Mouse (Mus musculus) C2C12 (cell line): ENCODE results near the gene C1qtnf6.

Source experiments
- CEBPB ChIP-seq: IDR thresholded peaks from one replicate; pipeline ENCODE4 v1.6.1; 2011; ENCODE audit warnings: low read depth, mild to moderate bottlenecking, control low read depth, moderate library complexity
- CTCF ChIP-seq: IDR thresholded peaks from one replicate; pipeline ENCODE4 v1.5.1; 2011; ENCODE audit not compliant: control insufficient read depth, insufficient read depth, insufficient read length
- FOSL1 ChIP-seq: IDR thresholded peaks from one replicate; pipeline ENCODE4 v1.8.0; 2011; ENCODE audit warnings: mild to moderate bottlenecking, low read length; ENCODE audit not compliant: poor library complexity, insufficient read depth, severe bottlenecking
- MAX ChIP-seq: IDR thresholded peaks from one replicate; pipeline ENCODE4 v1.6.1; 2011; ENCODE audit warnings: mild to moderate bottlenecking, control low read depth
- MYOD1 ChIP-seq: IDR thresholded peaks from one replicate; pipeline ENCODE4 v1.6.1; 2011; ENCODE audit warnings: low read depth; ENCODE audit not compliant: control insufficient read depth, insufficient read length
- MYOG ChIP-seq: IDR thresholded peaks from one replicate; pipeline ENCODE4 v1.6.1; 2011; ENCODE audit not compliant: control insufficient read depth, insufficient read length; ENCODE audit errors: extremely low read depth
- USF1 ChIP-seq: IDR thresholded peaks from one replicate; pipeline ENCODE4 v1.6.1; 2011; ENCODE audit warnings: low read depth, mild to moderate bottlenecking, control low read depth, moderate library complexity

GRCm38 (mm10) chr15:78511951-78512350, 19.3 kb downstream of the C1qtnf6 start:
- TF ChIP-seq CTCF (no peak), MYOD1 (no peak), CEBPB (no peak), USF1 (no peak), FOSL1 (no peak), MAX (no peak), MYOG (no peak)
